In genomic region chr9:62270775-62271399, GRCm38 (mm10) we compare ENCODE assay signal across 27 mouse cellular contexts. TPM values are rescaled to one million over a fixed set of nuclear protein-coding genes. Genes with fewer than 3 reads are reported as not detected.
DNase-seq lines count a peak whose midpoint lies in the region; ATAC-seq and TF ChIP-seq lines count a peak whose summit lies in the region.
"Had no signal": no experiment of that assay in that cellular context is flagged by ENCODE, and none has a peak within 500 bp of the region (broad histone marks: within the 10 kb centered on the region; RNA-seq: fewer than 3 reads in every experiment).

No protein-coding gene starts in this region.

- no peak for TF ChIP-seq CTCF in heart, adult 2 months (IDR thresholded peaks at IDR 0.05)
- no peak for TF ChIP-seq CTCF in lung, embryonic 14.5 days (IDR thresholded peaks at IDR 0.05; ENCODE audit: low read depth)
- TF ChIP-seq CTCF in CH12.LX (conservative IDR thresholded peaks at IDR 0.05 in 1 of 2, IDR thresholded peaks at IDR 0.05 in 1 of 2; ENCODE audit: low read depth in 2 of 2, low read length in 2 of 2): no peak

- peaks cover 6% of the 10 kb centered on the region; the same call in 1 of the 2 replicates for H3K4me1 ChIP-seq in heart, embryonic 12.5 days (replicated peaks)
- H3K4me1 ChIP-seq in heart, adult 2 months (ENCODE audit: control insufficient read depth, insufficient read depth, low read length): peaks cover 2% of the 10 kb centered on the region; the same call in 1 of the 2 replicates
- H3K4me1 ChIP-seq in lung, embryonic 14.5 days (ENCODE audit: insufficient read depth): peaks cover 4% of the 10 kb centered on the region; the same call in 1 of the 2 replicates
- H3K4me1 ChIP-seq in CH12.LX (ENCODE audit: control insufficient read depth in 1 of 2, insufficient read depth in 2 of 2): no peaks in the 10 kb centered on the region
- H3K4me1 ChIP-seq: midbrain, embryonic 15.5 days had no signal

- no peaks in the 10 kb centered on the region for H3K79me2 ChIP-seq in heart, adult 2 months (replicated peaks; ENCODE audit: control insufficient read depth, insufficient read depth, low read length)
- no peaks in the 10 kb centered on the region for H3K79me2 ChIP-seq in CH12.LX (replicated peaks; ENCODE audit: control insufficient read depth, extremely low read depth, insufficient read depth, poor library complexity, severe bottlenecking)

- no peaks in the 10 kb centered on the region for H3K27me3 ChIP-seq in heart, embryonic 12.5 days (replicated peaks)
- no peaks in the 10 kb centered on the region for H3K27me3 ChIP-seq in heart, adult 2 months (ENCODE audit: control insufficient read depth, insufficient read depth, low read length)
- no peaks in the 10 kb centered on the region for H3K27me3 ChIP-seq in lung, embryonic 14.5 days (ENCODE audit: insufficient read depth, low read length)
- no peaks in the 10 kb centered on the region for H3K27me3 ChIP-seq in CH12.LX (replicated peaks)
- H3K27me3 ChIP-seq: midbrain, embryonic 15.5 days had no signal

- no peak for TF ChIP-seq RAD21 in CH12.LX (IDR thresholded peaks at IDR 0.05; ENCODE audit: low read depth, low read length)

- no peak overlapping the region for H3K4me2 ChIP-seq in heart, embryonic 12.5 days
- no peak overlapping the region for H3K4me2 ChIP-seq in lung, embryonic 14.5 days
- H3K4me2 ChIP-seq in CH12.LX (ENCODE audit: insufficient read depth, low read depth, poor library complexity, severe bottlenecking): no peak overlapping the region
- H3K4me2 ChIP-seq: midbrain, embryonic 15.5 days had no signal

- 0 out of 2 replicates have a peak overlapping the region, but pooled peaks have one; percentile 3 for H3K9ac ChIP-seq in heart, embryonic 12.5 days
- H3K9ac ChIP-seq in heart, adult 2 months (ENCODE audit: low read depth, low read length): no peak overlapping the region
- no peak overlapping the region for H3K9ac ChIP-seq in lung, embryonic 14.5 days
- no peak overlapping the region for H3K9ac ChIP-seq in CH12.LX (ENCODE audit: insufficient read depth, low read depth)
- H3K9ac ChIP-seq: midbrain, embryonic 15.5 days had no signal

- dilution Hi-C loops in CH12.LX (cut with MboI; ENCODE audit: extremely low pct_ligation_motif_present, extremely low pct_unique_long_range_greater_than_20kb, low sequenced_read_pairs): no loop called here

- no peak for TF ChIP-seq POLR2A in heart, adult 2 months (IDR thresholded peaks at IDR 0.05; ENCODE audit: insufficient read depth, low read depth, low read length)
- no peak for TF ChIP-seq POLR2A in CH12.LX (IDR thresholded peaks at IDR 0.05; ENCODE audit: low read depth, low read length)

- H3K9me3 ChIP-seq in heart, embryonic 12.5 days (replicated peaks): no peaks in the 10 kb centered on the region
- H3K9me3 ChIP-seq in lung, embryonic 14.5 days (ENCODE audit: low read depth, low read length): no peaks in the 10 kb centered on the region
- no peaks in the 10 kb centered on the region for H3K9me3 ChIP-seq in CH12.LX (replicated peaks; ENCODE audit: low read length)
- H3K9me3 ChIP-seq: midbrain, embryonic 15.5 days had no signal

- no peak for DNase-seq in heart, adult 2 months
- DNase-seq in lung, embryonic 14.5 days: peak; percentile 9
- no peak for DNase-seq in lung, postnatal 4 days
- no peak for DNase-seq in CH12.LX (ENCODE audit: extremely low read depth)
- DNase-seq in retina, postnatal 1 day: no peak
- DNase-seq in layer of hippocampus, adult 9-11 months: no peak
- DNase-seq: adrenal gland, postnatal 10 days; cerebellum, postnatal 10 days; embryo, embryonic 11 days; gastrocnemius, postnatal 25 days; kidney, postnatal 14 days; left cerebral cortex, postnatal 4 days; liver; right cerebral cortex, postnatal 25 days had no signal

- no peak overlapping the region for H3K4me3 ChIP-seq in heart, embryonic 12.5 days
- H3K4me3 ChIP-seq in heart, adult 2 months: no peak overlapping the region
- no peak overlapping the region for H3K4me3 ChIP-seq in lung, embryonic 14.5 days (ENCODE audit: low read depth, low read length)
- H3K4me3 ChIP-seq in CH12.LX (replicated peaks in 1 of 3; ENCODE audit: low read depth in 2 of 3, low read length in 2 of 3, poor library complexity in 1 of 3): no peak overlapping the region
- H3K4me3 ChIP-seq: midbrain, embryonic 15.5 days had no signal

- intact Hi-C loops in heart, adult 2 months (cut with DNase I): no loop called here

- TF ChIP-seq EP300 in heart, adult 2 months (IDR thresholded peaks at IDR 0.05; ENCODE audit: insufficient read depth, low read depth, low read length): no peak
- no peak for TF ChIP-seq EP300 in CH12.LX (IDR thresholded peaks at IDR 0.05; ENCODE audit: low read length)

- H3K36me3 ChIP-seq in heart, embryonic 12.5 days: no peaks in the 10 kb centered on the region
- H3K36me3 ChIP-seq in heart, adult 2 months (ENCODE audit: control insufficient read depth, insufficient read depth, low read length): no peaks in the 10 kb centered on the region
- H3K36me3 ChIP-seq in lung, embryonic 14.5 days (ENCODE audit: insufficient read depth): no peaks in the 10 kb centered on the region
- H3K36me3 ChIP-seq in CH12.LX (replicated peaks in 1 of 2; ENCODE audit: control insufficient read depth in 1 of 2, insufficient read depth in 1 of 2, low read length in 1 of 2): no peaks in the 10 kb centered on the region
- H3K36me3 ChIP-seq: midbrain, embryonic 15.5 days had no signal

- peak overlapping the region; percentile 67 for H3K27ac ChIP-seq in heart, embryonic 12.5 days (ENCODE audit: poor library complexity, severe bottlenecking)
- no peak overlapping the region for H3K27ac ChIP-seq in heart, adult 2 months
- no peak overlapping the region for H3K27ac ChIP-seq in lung, embryonic 14.5 days (ENCODE audit: low read depth)
- H3K27ac ChIP-seq in CH12.LX (ENCODE audit: insufficient read depth, low read depth): no peak overlapping the region
- H3K27ac ChIP-seq: midbrain, embryonic 15.5 days had no signal

- no peak for ATAC-seq in heart, embryonic 12.5 days (ENCODE audit: insufficient number of reproducible peaks, low FRiP score)
- ATAC-seq in lung, embryonic 14.5 days (ENCODE audit: insufficient read depth): no peak
- ATAC-seq in megakaryocyte progenitor cell, adult 5-6 weeks (replicated peaks; ENCODE audit: poor library complexity): peak; percentile 52
- ATAC-seq: forebrain, embryonic 16.5 days; midbrain, embryonic 15.5 days had no signal

- in situ Hi-C loops in CH12.LX (cut with MboI; ENCODE audit: low pct_ligation_motif_present, low pct_unique_long_range_greater_than_20kb, low sequenced_read_pairs): no loop called here

- 43% methylated on average over 7 of the region's 7 CpGs for WGBS in heart, embryonic 12.5 days
- WGBS in heart, adult 2 months: 25% methylated on average over 7 of the region's 7 CpGs
- WGBS in lung, embryonic 14.5 days: 45% methylated on average over 7 of the region's 7 CpGs

TF ChIP-seq in CH12.LX, 34 proteins besides CTCF, POLR2A, EP300 and RAD21:
- TF ChIP-seq BHLHE40 (IDR thresholded peaks at IDR 0.05; ENCODE audit: low read depth, low read length): peak; percentile 27; the same call in 1 of the 2 replicates
- no peak for TF ChIP-seq E2F4 (IDR thresholded peaks at IDR 0.05; ENCODE audit: insufficient replicate concordance, low read depth, low read length)

RNA-seq across cellular contexts. Expression of gene Spesp1, which starts 11.1 kb away (rescaled TPM):
- polyA plus RNA-seq in heart, embryonic 12.5 days (2016; fragmentation: Nextera tagmentation; extraction: Ambion mirVana): not detected in 2 replicates
- not detected for total RNA-seq in heart, adult 2 months (2021)
- polyA plus RNA-seq in heart, adult 2 months (2012; rRNA removed): 0.06 and 0.09 TPM in 2 replicates
- polyA plus RNA-seq in lung, embryonic 14.5 days (2014; fragmentation: Nextera tagmentation; extraction: Ambion mirVana): not detected in 2 replicates
- total RNA-seq in CH12.LX (2012; rRNA removed) (not detected in 2 replicates), CH12.LX (2014; rRNA removed) (not detected in 2 replicates)
- polyA plus RNA-seq in CH12.LX (2012; ENCODE audit: insufficient read length, low read depth): not detected in 2 replicates
- total RNA-seq in megakaryocyte progenitor cell, adult 5-6 weeks (2015): not detected in 2 replicates
- not detected in 2 replicates for total RNA-seq in megakaryocyte progenitor cell, adult 5-6 weeks (2017)
- total RNA-seq: adrenal gland, postnatal 10 days; gastrocnemius, postnatal 25 days; left cerebral cortex, adult 18-20 months; left cerebral cortex, postnatal 4 days; megakaryocyte, adult 5-6 weeks; neutrophil, adult 5-6 weeks had no signal
- polyA plus RNA-seq: embryonic facial prominence, embryonic 14.5 days; forebrain, embryonic 16.5 days; hindbrain, embryonic 11.5 days; kidney, adult 2 months; liver, embryonic 16.5 days; midbrain, embryonic 15.5 days; spleen, adult 2 months; stomach, embryonic 14.5 days had no signal
